Mouse (Mus musculus) embryonic facial prominence, embryonic 14.5 days (tissue): Measurements from ENCODE around the gene Il25. TPM values are rescaled to one million over a fixed set of nuclear protein-coding genes. Genes with fewer than 3 reads are reported as not detected.
A peak's percentile ranks its signal among the peaks of the same experiment; 100 is the strongest.
"Not testable (repeated sequence)": the region's sequence is repeated elsewhere in the genome, so short reads cannot be mapped to it uniquely, and the experiment has no call there.

Source experiments
- ATAC-seq: fragments of 200-750 bp; cut with Nextera tagmentation; 2 replicates; pipeline ENCODE4 v1.8.0; 2017; ENCODE audit warnings: low read depth, moderate number of reproducible peaks, moderate TSS enrichment
- DNase-seq: peaks from one replicate; pipeline ENCODE4 v3.0.0-alpha.2; 2015; ENCODE audit warnings: low spot score
- H3K27ac ChIP-seq: fragments of 300-500 bp; sonication (generic); replicated peaks from 2 replicates; pipeline ENCODE4 v1.5.1; 2014; ENCODE audit warnings: low read depth, mild to moderate bottlenecking, low read length, moderate library complexity
- H3K27me3 ChIP-seq: fragments of 300-500 bp; sonication (generic); replicated peaks from 2 replicates; pipeline ENCODE4 v1.6.1; 2014; ENCODE audit warnings: low read length; ENCODE audit not compliant: control insufficient read depth, insufficient read depth
- H3K36me3 ChIP-seq: fragments of 300-500 bp; sonication (generic); 2 replicates; pipeline ENCODE4 v1.6.1; 2014; ENCODE audit warnings: low read length, mixed read lengths; ENCODE audit not compliant: control insufficient read depth, insufficient read depth
- H3K4me1 ChIP-seq: fragments of 300-500 bp; sonication (generic); 2 replicates; pipeline ENCODE4 v1.6.1; 2014; ENCODE audit warnings: antibody characterized with exemption, low read length; ENCODE audit not compliant: control insufficient read depth, insufficient read depth
- H3K4me2 ChIP-seq: fragments of 300-500 bp; sonication (generic); 2 replicates; pipeline ENCODE4 v1.6.1; 2014; ENCODE audit warnings: low read depth, mild to moderate bottlenecking, low read length, moderate library complexity, mixed read lengths
- H3K4me3 ChIP-seq: fragments of 300-500 bp; sonication (generic); 2 replicates; pipeline ENCODE4 v1.5.1; 2014; ENCODE audit warnings: low read depth, mild to moderate bottlenecking, low read length
- H3K9ac ChIP-seq: fragments of 300-500 bp; sonication (generic); 2 replicates; pipeline ENCODE4 v1.6.1; 2014; ENCODE audit warnings: low read depth, mild to moderate bottlenecking, low read length, moderate library complexity, mixed read lengths
- H3K9me3 ChIP-seq: fragments of 300-500 bp; sonication (generic); 2 replicates; pipeline ENCODE4 v1.6.1; 2016; ENCODE audit warnings: low read length; ENCODE audit not compliant: control insufficient read depth
- WGBS: fragments of 180-500 bp; shearing (Covaris S2); extraction: QIAGEN DNeasy Blood & Tissue Kit; methylation state at CpG from one replicate; pipeline ENCODE4 v1.1.7; 2014; 5-methylcytosine and 5-hydroxymethylcytosine counted together
- polyA plus RNA-seq: library from polyadenylated mRNA; unstranded; fragments of >200 nt; fragmentation: Nextera tagmentation; extraction: Ambion mirVana; gene quantifications from 2 replicates; pipeline ENCODE4 v1.2.1, GENCODE M21; 2014

Gene Il25
- polyA plus RNA-seq, 1 experiment from 2014 or later = 0.49 TPM

DNA sequence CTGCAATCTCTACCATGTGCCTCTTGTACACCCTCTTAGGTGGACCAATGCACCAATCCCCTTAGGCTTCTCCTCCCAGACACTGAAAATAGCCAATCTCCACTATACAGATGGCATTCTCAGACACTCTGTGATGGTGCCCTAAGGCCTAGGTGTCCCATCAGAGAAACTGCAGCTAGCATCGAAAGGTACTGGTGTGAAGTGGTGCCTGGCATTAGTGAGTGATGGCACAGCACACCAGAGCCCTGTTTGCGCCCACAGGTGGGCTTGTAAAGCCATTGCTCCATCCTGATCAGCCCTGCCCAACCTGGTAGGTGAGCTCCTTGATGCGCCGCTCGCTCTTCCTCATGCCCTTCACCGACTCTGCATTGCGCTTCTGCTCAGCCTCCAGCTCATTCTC is 11.5 kb downstream of the Il25 start:
- Histone ChIP-seq H3K9me3 (no peaks in the 10 kb centered on the region), H3K9ac (no peak overlapping the region), H3K4me1 (no peaks in the 10 kb centered on the region), H3K27me3 (no peaks in the 10 kb centered on the region), H3K4me3 (no peak overlapping the region), H3K27ac (no peak overlapping the region), H3K4me2 (no peak overlapping the region), H3K36me3 (no peaks in the 10 kb centered on the region)
- ATAC-seq = no peak
- no peak for DNase-seq
- 96% methylated on average over 7 of the region's 7 CpGs for WGBS

DNA sequence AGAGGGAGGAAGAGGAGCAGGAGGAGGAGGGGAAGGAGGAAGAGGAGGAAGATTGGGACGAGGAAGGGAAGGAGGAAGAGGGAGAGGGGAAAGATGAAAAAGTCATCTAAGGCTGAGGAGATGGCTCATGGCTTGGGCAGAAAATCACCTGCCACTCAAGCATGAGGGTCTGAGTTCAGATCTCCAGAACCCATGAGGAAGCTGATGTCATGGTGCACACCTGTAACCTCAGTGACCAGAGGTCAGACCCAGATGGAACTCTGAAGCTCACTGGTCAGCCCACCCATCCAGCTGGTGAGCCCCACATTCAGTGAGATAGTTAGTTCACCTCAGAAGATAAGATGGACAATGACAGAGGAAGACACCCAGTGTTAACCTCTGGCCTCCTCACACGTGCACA is 12.4 kb downstream of the Il25 start:
- 70% methylated on average over 2 of the region's 2 CpGs for WGBS
- H3K27me3 ChIP-seq = no peaks in the 10 kb centered on the region
- H3K9ac ChIP-seq = no peak overlapping the region
- H3K4me2 ChIP-seq = no peak overlapping the region
- no peak overlapping the region for H3K4me3 ChIP-seq
- H3K9me3 ChIP-seq = no peaks in the 10 kb centered on the region
- H3K36me3 ChIP-seq = no peaks in the 10 kb centered on the region
- H3K4me1 ChIP-seq = no peaks in the 10 kb centered on the region
- no peak for ATAC-seq
- no peak overlapping the region for H3K27ac ChIP-seq
- DNase-seq = no peak

DNA sequence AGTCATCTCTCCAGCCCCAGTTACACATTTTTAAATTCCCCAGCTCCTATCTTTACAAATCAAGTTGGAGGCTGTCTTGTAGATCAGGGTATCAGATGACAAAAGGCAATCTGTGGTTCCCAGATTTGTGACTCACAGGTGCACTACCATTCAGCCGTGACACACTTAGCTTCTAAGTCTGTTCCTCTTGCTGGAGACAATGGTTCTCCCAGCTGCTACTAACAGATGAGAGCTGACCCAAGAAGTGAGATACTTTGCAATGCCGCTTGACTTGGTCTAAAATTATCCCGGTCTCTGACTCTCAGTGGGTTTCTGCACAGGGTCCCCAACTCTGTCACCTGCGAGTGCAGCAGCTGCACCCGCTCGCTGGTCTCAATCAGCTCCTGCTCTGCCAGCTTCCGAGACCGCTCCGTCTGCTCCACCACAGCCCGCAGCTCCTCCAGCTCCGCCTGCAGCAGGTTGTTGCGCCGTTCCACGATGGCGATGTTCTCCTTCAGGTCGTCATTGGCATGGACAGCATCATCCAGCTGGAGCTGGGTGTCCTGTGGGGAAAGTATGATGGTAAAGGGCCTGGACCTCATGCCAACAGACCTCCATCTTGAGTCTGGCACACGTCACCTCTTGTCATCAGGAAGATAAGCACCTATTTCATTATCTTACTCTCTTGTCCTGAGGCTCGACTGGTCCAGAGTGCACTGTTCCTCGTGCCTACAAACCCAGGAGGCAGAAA is 13.6 kb downstream of the Il25 start:
- Histone ChIP-seq H3K36me3 (no peaks in the 10 kb centered on the region), H3K9ac (no peak overlapping the region), H3K9me3 (no peaks in the 10 kb centered on the region), H3K27me3 (no peaks in the 10 kb centered on the region), H3K4me2 (no peak overlapping the region), H3K4me1 (no peaks in the 10 kb centered on the region), H3K27ac (no peak overlapping the region), H3K4me3 (no peak overlapping the region)
- 80% methylated on average over 19 of the region's 19 CpGs for WGBS
- peak; percentile 76 for ATAC-seq
- DNase-seq = peak; percentile 66

- not testable (repeated sequence) for H3K9me3 ChIP-seq, H3K36me3 ChIP-seq, ATAC-seq, H3K27ac ChIP-seq, H3K4me3 ChIP-seq, DNase-seq, H3K9ac ChIP-seq, H3K27me3 ChIP-seq, H3K4me1 ChIP-seq, H3K4me2 ChIP-seq
- WGBS = 94% methylated on average over 8 of the region's 11 CpGs
Observed at GRCm38 (mm10) chr14:54947008-54947407, 14.5 kb downstream of the Il25 start.

GRCm38 (mm10) chr14:54948781-54949180 is 16.3 kb downstream of the Il25 start:
- Histone ChIP-seq H3K4me3 (no peak overlapping the region), H3K36me3 (no peaks in the 10 kb centered on the region), H3K9me3 (no peaks in the 10 kb centered on the region), H3K27ac (no peak overlapping the region), H3K9ac (no peak overlapping the region), H3K4me2 (no peak overlapping the region), H3K4me1 (no peaks in the 10 kb centered on the region), H3K27me3 (no peaks in the 10 kb centered on the region)
- ATAC-seq (no peak), DNase-seq (no peak)
- 84% methylated on average over 9 of the region's 9 CpGs for WGBS

DNA sequence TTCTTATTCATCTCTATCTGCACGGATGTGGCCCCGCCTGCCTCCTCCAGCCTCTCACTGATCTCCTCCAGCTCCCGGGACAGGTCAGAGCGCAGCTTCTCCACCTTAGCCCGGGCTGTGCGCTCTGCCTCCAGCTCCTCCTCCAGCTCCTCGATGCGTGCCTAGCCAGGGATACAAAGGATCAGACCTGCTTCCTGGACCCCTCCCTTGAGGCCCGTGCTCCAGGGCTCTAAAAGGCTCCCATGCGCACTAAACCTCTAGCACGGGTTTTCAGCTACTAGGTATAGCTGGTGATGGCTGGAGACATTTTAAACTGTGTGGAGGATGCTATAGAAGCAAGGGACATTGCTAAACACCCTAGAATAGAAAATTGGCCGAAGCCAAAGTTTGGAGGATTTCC is 18.0 kb downstream of the Il25 start:
- no peaks in the 10 kb centered on the region for H3K36me3 ChIP-seq
- no peaks in the 10 kb centered on the region for H3K4me1 ChIP-seq
- no peak overlapping the region for H3K4me2 ChIP-seq
- no peak overlapping the region for H3K27ac ChIP-seq
- ATAC-seq = no peak
- no peaks in the 10 kb centered on the region for H3K9me3 ChIP-seq
- WGBS = 60% methylated on average over 12 of the region's 12 CpGs
- DNase-seq = no peak
- no peak overlapping the region for H3K4me3 ChIP-seq
- H3K9ac ChIP-seq = no peak overlapping the region
- no peaks in the 10 kb centered on the region for H3K27me3 ChIP-seq

DNA sequence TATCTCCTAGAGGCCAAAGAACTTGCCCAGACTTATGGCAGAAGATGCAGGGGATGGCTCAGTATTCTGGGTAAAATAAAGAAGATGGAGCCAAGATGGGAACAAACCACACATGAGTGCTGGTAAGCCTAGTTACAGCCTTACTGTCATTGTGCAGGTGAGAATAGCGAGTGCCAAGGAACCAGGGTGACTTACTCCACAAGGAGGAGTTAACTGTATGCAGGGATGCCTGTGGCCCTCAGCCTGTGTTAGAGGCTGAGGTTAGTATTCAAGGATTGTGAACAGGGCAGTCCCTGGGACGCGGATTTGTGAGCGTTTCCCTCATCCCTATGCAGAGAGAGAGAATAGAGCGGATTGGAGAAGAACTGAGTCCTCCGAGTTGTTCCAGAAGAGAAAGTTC is 19.1 kb downstream of the Il25 start:
- Histone ChIP-seq H3K4me2 (no peak overlapping the region), H3K4me1 (no peaks in the 10 kb centered on the region), H3K27ac (no peak overlapping the region), H3K27me3 (no peaks in the 10 kb centered on the region), H3K4me3 (no peak overlapping the region), H3K9me3 (no peaks in the 10 kb centered on the region), H3K9ac (no peak overlapping the region), H3K36me3 (no peaks in the 10 kb centered on the region)
- DNase-seq (no peak), ATAC-seq (no peak)
- 78% methylated on average over 6 of the region's 6 CpGs for WGBS

GRCm38 (mm10) chr14:54953664-54954206 is 21.2 kb downstream of the Il25 start:
- Histone ChIP-seq H3K36me3 (no peaks in the 10 kb centered on the region), H3K9me3 (no peaks in the 10 kb centered on the region), H3K9ac (no peak overlapping the region), H3K27ac (no peak overlapping the region), H3K4me1 (no peaks in the 10 kb centered on the region), H3K4me2 (no peak overlapping the region), H3K27me3 (no peaks in the 10 kb centered on the region), H3K4me3 (no peak overlapping the region)
- no peak for ATAC-seq
- WGBS = 86% methylated on average over 8 of the region's 8 CpGs
- no peak for DNase-seq

DNA sequence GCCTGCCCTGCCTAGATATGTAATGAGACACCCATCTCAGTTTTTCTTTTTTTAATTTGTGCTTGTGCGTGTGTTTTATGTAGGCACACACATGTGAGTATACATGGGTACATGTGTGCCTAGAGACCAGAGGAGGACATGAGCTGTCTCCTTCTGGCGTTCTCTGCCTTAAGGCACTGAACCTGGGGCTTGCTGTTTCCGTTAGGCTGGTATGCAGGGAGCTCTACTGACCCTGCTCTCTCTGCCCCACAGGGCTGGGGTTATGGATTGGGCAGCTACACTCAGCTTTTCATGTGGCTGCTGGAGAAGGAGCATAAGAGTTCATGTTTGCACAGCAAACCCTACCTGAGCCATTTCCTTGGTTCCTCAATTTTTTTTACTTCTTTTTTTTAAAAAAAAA is 22.0 kb downstream of the Il25 start:
- no peaks in the 10 kb centered on the region for H3K36me3 ChIP-seq
- WGBS = 64% methylated on average over 3 of the region's 3 CpGs
- H3K27me3 ChIP-seq = no peaks in the 10 kb centered on the region
- no peaks in the 10 kb centered on the region for H3K9me3 ChIP-seq
- no peak overlapping the region for H3K27ac ChIP-seq
- no peak overlapping the region for H3K9ac ChIP-seq
- no peaks in the 10 kb centered on the region for H3K4me1 ChIP-seq
- no peak overlapping the region for H3K4me3 ChIP-seq
- DNase-seq (no peak), ATAC-seq (no peak)
- no peak overlapping the region for H3K4me2 ChIP-seq
